Mouse (Mus musculus): Measurements from ENCODE around the gene Chst13.

DNA sequence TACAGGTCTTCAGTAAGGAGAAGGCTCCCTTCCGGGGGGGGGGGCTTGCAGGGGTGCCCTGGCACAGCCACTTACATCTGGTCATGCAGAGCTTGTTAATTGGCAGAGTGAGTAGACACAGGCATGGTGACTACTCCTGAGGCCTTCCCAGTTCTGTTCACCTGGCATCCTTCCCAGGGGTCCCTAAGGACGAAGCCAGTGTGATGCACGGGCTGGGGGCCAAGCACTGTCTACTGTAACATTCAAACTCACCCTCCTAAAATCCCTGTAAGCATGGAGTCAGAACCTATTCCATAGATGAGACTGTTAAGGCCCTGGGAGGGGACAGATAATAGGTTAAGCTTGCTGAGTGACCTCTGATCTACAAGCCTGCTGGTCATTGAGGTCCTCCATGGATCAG lies 959 bp downstream of the Chst13 start:
- TF ChIP-seq CTCF (IDR thresholded peaks at IDR 0.05) = no peak
- TF ChIP-seq EP300 (IDR thresholded peaks at IDR 0.05) = no peak

Data from lung, postnatal 0 days (tissue).